Mouse (Mus musculus): ENCODE measurements at regions not wholly inside any gene's neighbourhood (a gene's known extent, or its start where the extent isn't known, plus 50 kb on each side); places are given as distances from the start of the nearest gene placed in this dataset.

GRCm38 (mm10) chr17:88174242-88174679, 109.2 kb upstream of the Fbxo11 start:
- no peak for DNase-seq (ENCODE audit: low spot score)

- no peak for DNase-seq (ENCODE audit: low spot score)
Measured at GRCm38 (mm10) chr17:88175951-88176623, 111.0 kb upstream of the Fbxo11 start.

- no peak for DNase-seq (ENCODE audit: low spot score)
Measured at GRCm38 (mm10) chr17:88190735-88191134, 125.6 kb upstream of the Fbxo11 start.

- DNase-seq (ENCODE audit: low spot score): no peak
Measured at GRCm38 (mm10) chr17:88191444-88191843, 126.4 kb upstream of the Fbxo11 start.

GRCm38 (mm10) chr17:88191930-88192807, 127.1 kb upstream of the Fbxo11 start:
- no peak for DNase-seq (ENCODE audit: low spot score)

- no peak for DNase-seq (ENCODE audit: low spot score)
Measured at GRCm38 (mm10) chr17:88194693-88195092, 129.6 kb upstream of the Fbxo11 start.

- DNase-seq (ENCODE audit: low spot score): peak; percentile 53
Measured at GRCm38 (mm10) chr17:88195303-88195702, 130.2 kb upstream of the Fbxo11 start.

GRCm38 (mm10) chr17:88195893-88196292, 130.8 kb upstream of the Fbxo11 start:
- no peak for DNase-seq (ENCODE audit: low spot score)

- DNase-seq (ENCODE audit: low spot score): no peak
Measured at GRCm38 (mm10) chr17:88196322-88196721, 131.2 kb upstream of the Fbxo11 start.

GRCm38 (mm10) chr17:88197381-88197780, 132.3 kb upstream of the Fbxo11 start:
- DNase-seq (ENCODE audit: low spot score): no peak

GRCm38 (mm10) chr17:88201249-88201970, 136.3 kb upstream of the Fbxo11 start:
- DNase-seq (ENCODE audit: low spot score): no peak

GRCm38 (mm10) chr17:88202214-88202613, 137.1 kb upstream of the Fbxo11 start:
- DNase-seq (ENCODE audit: low spot score): no peak

- no peak for DNase-seq (ENCODE audit: low spot score)
Measured at GRCm38 (mm10) chr17:88209565-88209964, 144.5 kb upstream of the Fbxo11 start.

GRCm38 (mm10) chr17:88212121-88212520, 147.0 kb upstream of the Fbxo11 start:
- no peak for DNase-seq (ENCODE audit: low spot score)

GRCm38 (mm10) chr17:88214746-88215145, 149.7 kb upstream of the Fbxo11 start:
- DNase-seq (ENCODE audit: low spot score): peak; percentile 54

- no peak for DNase-seq (ENCODE audit: low spot score)
Measured at GRCm38 (mm10) chr17:88222379-88222955, 157.4 kb upstream of the Fbxo11 start.

GRCm38 (mm10) chr17:88240476-88240875, 175.4 kb upstream of the Fbxo11 start:
- DNase-seq (ENCODE audit: low spot score): no peak

- DNase-seq (ENCODE audit: low spot score): no peak
Measured at GRCm38 (mm10) chr17:88248625-88249024, 183.5 kb upstream of the Fbxo11 start.

- peak; percentile 36 for DNase-seq (ENCODE audit: low spot score)
Measured at GRCm38 (mm10) chr17:88251949-88252521, 186.9 kb upstream of the Fbxo11 start.

GRCm38 (mm10) chr17:88255744-88256598, 184.5 kb upstream of the Foxn2 start:
- DNase-seq (ENCODE audit: low spot score): peak; percentile 67

All from ovary, adult 18-20 months (tissue).